Mouse (Mus musculus): ENCODE data around the gene Ano1. TPM values are rescaled to one million over a fixed set of nuclear protein-coding genes. Genes with fewer than 3 reads are reported as not detected.

The Ano1 gene
- polyA plus RNA-seq, 1 experiment: 7.4 TPM

- 66% methylated on average over 36 of the region's 36 CpGs for WGBS
- no peaks in the 10 kb centered on the region for H3K27me3 ChIP-seq (ENCODE audit: control insufficient read depth, insufficient read depth, low read length)
- no peak overlapping the region for H3K4me3 ChIP-seq (ENCODE audit: extremely low read depth, insufficient read depth, insufficient read length)
- no peak overlapping the region for H3K27ac ChIP-seq (ENCODE audit: insufficient read depth, low read length)
- no peak for DNase-seq (ENCODE audit: low read depth in 1 of 2, low spot score in 2 of 2)
- H3K4me1 ChIP-seq (ENCODE audit: control insufficient read depth, insufficient read depth, insufficient read length): no peaks in the 10 kb centered on the region
- no peaks in the 10 kb centered on the region for H3K36me3 ChIP-seq (ENCODE audit: control insufficient read depth, insufficient read depth, low read length)
- TF ChIP-seq POLR2A (IDR thresholded peaks at IDR 0.05; ENCODE audit: low read depth, low read length) (no peak), CTCF (IDR thresholded peaks at IDR 0.05; ENCODE audit: extremely low read depth, insufficient read depth, insufficient read length, insufficient replicate concordance) (no peak)
Measured at GRCm38 (mm10) chr7:144789601-144790556, 38.1 kb upstream of the Ano1 start.

GRCm38 (mm10) chr7:144788631-144789030, 36.9 kb upstream of the Ano1 start:
- TF ChIP-seq CTCF (IDR thresholded peaks at IDR 0.05; ENCODE audit: extremely low read depth, insufficient read depth, insufficient read length, insufficient replicate concordance) (no peak), POLR2A (IDR thresholded peaks at IDR 0.05; ENCODE audit: low read depth, low read length) (no peak)
- Histone ChIP-seq H3K27ac (ENCODE audit: insufficient read depth, low read length) (no peak overlapping the region), H3K27me3 (ENCODE audit: control insufficient read depth, insufficient read depth, low read length) (no peaks in the 10 kb centered on the region), H3K36me3 (ENCODE audit: control insufficient read depth, insufficient read depth, low read length) (no peaks in the 10 kb centered on the region), H3K4me1 (ENCODE audit: control insufficient read depth, insufficient read depth, insufficient read length) (no peaks in the 10 kb centered on the region), H3K4me3 (ENCODE audit: extremely low read depth, insufficient read depth, insufficient read length) (no peak overlapping the region)
- DNase-seq (ENCODE audit: low read depth in 1 of 2, low spot score in 2 of 2): no peak
- WGBS: 35% methylated on average over 4 of the region's 4 CpGs

GRCm38 (mm10) chr7:144787501-144787900, 35.7 kb upstream of the Ano1 start:
- TF ChIP-seq POLR2A (IDR thresholded peaks at IDR 0.05; ENCODE audit: low read depth, low read length) (no peak), CTCF (IDR thresholded peaks at IDR 0.05; ENCODE audit: extremely low read depth, insufficient read depth, insufficient read length, insufficient replicate concordance) (no peak)
- Histone ChIP-seq H3K4me1 (ENCODE audit: control insufficient read depth, insufficient read depth, insufficient read length) (no peaks in the 10 kb centered on the region), H3K4me3 (ENCODE audit: extremely low read depth, insufficient read depth, insufficient read length) (no peak overlapping the region), H3K27ac (ENCODE audit: insufficient read depth, low read length) (no peak overlapping the region), H3K27me3 (ENCODE audit: control insufficient read depth, insufficient read depth, low read length) (no peaks in the 10 kb centered on the region), H3K36me3 (ENCODE audit: control insufficient read depth, insufficient read depth, low read length) (no peaks in the 10 kb centered on the region)
- WGBS: 90% methylated on average over 5 of the region's 5 CpGs
- DNase-seq (ENCODE audit: low read depth in 1 of 2, low spot score in 2 of 2): no peak

GRCm38 (mm10) chr7:144786571-144786970, 34.8 kb upstream of the Ano1 start:
- Histone ChIP-seq H3K27me3 (ENCODE audit: control insufficient read depth, insufficient read depth, low read length) (no peaks in the 10 kb centered on the region), H3K27ac (ENCODE audit: insufficient read depth, low read length) (no peak overlapping the region), H3K4me3 (ENCODE audit: extremely low read depth, insufficient read depth, insufficient read length) (no peak overlapping the region), H3K36me3 (ENCODE audit: control insufficient read depth, insufficient read depth, low read length) (no peaks in the 10 kb centered on the region), H3K4me1 (ENCODE audit: control insufficient read depth, insufficient read depth, insufficient read length) (no peaks in the 10 kb centered on the region)
- WGBS: 53% methylated on average over 3 of the region's 3 CpGs
- DNase-seq (ENCODE audit: low read depth in 1 of 2, low spot score in 2 of 2): no peak
- TF ChIP-seq CTCF (IDR thresholded peaks at IDR 0.05; ENCODE audit: extremely low read depth, insufficient read depth, insufficient read length, insufficient replicate concordance) (no peak), POLR2A (IDR thresholded peaks at IDR 0.05; ENCODE audit: low read depth, low read length) (no peak)

GRCm38 (mm10) chr7:144784176-144784575, 32.4 kb upstream of the Ano1 start:
- no peak overlapping the region for H3K27ac ChIP-seq (ENCODE audit: insufficient read depth, low read length)
- H3K4me1 ChIP-seq (ENCODE audit: control insufficient read depth, insufficient read depth, insufficient read length): no peaks in the 10 kb centered on the region

GRCm38 (mm10) chr7:144782402-144782801, 30.6 kb upstream of the Ano1 start:
- Histone ChIP-seq H3K27me3 (ENCODE audit: control insufficient read depth, insufficient read depth, low read length) (no peaks in the 10 kb centered on the region), H3K36me3 (ENCODE audit: control insufficient read depth, insufficient read depth, low read length) (no peaks in the 10 kb centered on the region), H3K4me3 (ENCODE audit: extremely low read depth, insufficient read depth, insufficient read length) (no peak overlapping the region), H3K27ac (ENCODE audit: insufficient read depth, low read length) (no peak overlapping the region), H3K4me1 (ENCODE audit: control insufficient read depth, insufficient read depth, insufficient read length) (no peaks in the 10 kb centered on the region)
- TF ChIP-seq CTCF (IDR thresholded peaks at IDR 0.05; ENCODE audit: extremely low read depth, insufficient read depth, insufficient read length, insufficient replicate concordance): no peak
- TF ChIP-seq POLR2A (IDR thresholded peaks at IDR 0.05; ENCODE audit: low read depth, low read length): no peak
- DNase-seq (ENCODE audit: low read depth in 1 of 2, low spot score in 2 of 2): no peak
- 75% methylated on average over 1 of the region's 1 CpGs for WGBS

More at GRCm38 (mm10) chr7:144784176-144784575, 32.4 kb upstream of the Ano1 start:
- no peak for DNase-seq (ENCODE audit: low read depth in 1 of 2, low spot score in 2 of 2)
- Histone ChIP-seq H3K36me3 (ENCODE audit: control insufficient read depth, insufficient read depth, low read length) (no peaks in the 10 kb centered on the region), H3K27me3 (ENCODE audit: control insufficient read depth, insufficient read depth, low read length) (no peaks in the 10 kb centered on the region), H3K4me3 (ENCODE audit: extremely low read depth, insufficient read depth, insufficient read length) (no peak overlapping the region)
- TF ChIP-seq CTCF (IDR thresholded peaks at IDR 0.05; ENCODE audit: extremely low read depth, insufficient read depth, insufficient read length, insufficient replicate concordance) (no peak), POLR2A (IDR thresholded peaks at IDR 0.05; ENCODE audit: low read depth, low read length) (no peak)
- WGBS: 82% methylated on average over 4 of the region's 4 CpGs

GRCm38 (mm10) chr7:144781337-144781736, 29.6 kb upstream of the Ano1 start:
- Histone ChIP-seq H3K27ac (ENCODE audit: insufficient read depth, low read length) (no peak overlapping the region), H3K4me3 (ENCODE audit: extremely low read depth, insufficient read depth, insufficient read length) (no peak overlapping the region), H3K27me3 (ENCODE audit: control insufficient read depth, insufficient read depth, low read length) (no peaks in the 10 kb centered on the region), H3K36me3 (ENCODE audit: control insufficient read depth, insufficient read depth, low read length) (no peaks in the 10 kb centered on the region), H3K4me1 (ENCODE audit: control insufficient read depth, insufficient read depth, insufficient read length) (no peaks in the 10 kb centered on the region)
- TF ChIP-seq CTCF (IDR thresholded peaks at IDR 0.05; ENCODE audit: extremely low read depth, insufficient read depth, insufficient read length, insufficient replicate concordance): no peak
- TF ChIP-seq POLR2A (IDR thresholded peaks at IDR 0.05; ENCODE audit: low read depth, low read length): no peak
- 87% methylated on average over 5 of the region's 5 CpGs for whole genome bisulfite sequencing
- no peak for DNase-seq (ENCODE audit: low read depth in 1 of 2, low spot score in 2 of 2)

All from spleen, adult 2 months (tissue).